Mouse (Mus musculus): ENCODE measurements around the gene Duxf3. TPM values are rescaled to one million over a fixed set of nuclear protein-coding genes. Genes with fewer than 3 reads are reported as not detected.

Gene Duxf3
- total and polyA plus RNA-seq, 3 experiments, result not detected

Other genes with a start within 250 kb of the Duxf3 start
- gene AW822073, start 7.7 kb downstream of the Duxf3 start, total RNA-seq (2012; rRNA removed), result 0.13 TPM in 1 of 2 replicates, not detected in the other
- not detected for gene AW822073, start 7.7 kb downstream of the Duxf3 start, polyA plus RNA-seq (2012; ENCODE audit: insufficient read depth in 1 of 2, insufficient read length in 2 of 2, low read depth in 1 of 2, low replicate concordance in 2 of 2, missing spikeins in 1 of 2)
- gene Gm4981, start 4.0 kb upstream of the Duxf3 start, total RNA-seq (2012; rRNA removed), result not detected in 2 replicates
- gene Gm4981, start 4.0 kb upstream of the Duxf3 start, polyA plus RNA-seq (2012; ENCODE audit: insufficient read depth in 1 of 2, insufficient read length in 2 of 2, low read depth in 1 of 2, low replicate concordance in 2 of 2, missing spikeins in 1 of 2), result not detected
- gene Gcc2, start 22.8 kb upstream of the Duxf3 start, total RNA-seq (2012; rRNA removed), result 14.4 and 16.1 TPM in 2 replicates
- gene Gcc2, start 22.8 kb upstream of the Duxf3 start, polyA plus RNA-seq (2012; ENCODE audit: insufficient read depth in 1 of 2, insufficient read length in 2 of 2, low read depth in 1 of 2, low replicate concordance in 2 of 2, missing spikeins in 1 of 2), result 10 to 100 TPM in 1 of 2 experiments, not detected in 1; 18.0 TPM
- 28.5 and 32.4 TPM in 2 replicates for gene Lims1, start 90.8 kb upstream of the Duxf3 start, total RNA-seq (2012; rRNA removed)
- gene Lims1, start 90.8 kb upstream of the Duxf3 start, polyA plus RNA-seq (2012; ENCODE audit: insufficient read depth in 1 of 2, insufficient read length in 2 of 2, low read depth in 1 of 2, low replicate concordance in 2 of 2, missing spikeins in 1 of 2), result 10 to 100 TPM in 1 of 2 experiments, not detected in 1; 24.9 TPM
- gene Ranbp2, start 214.2 kb upstream of the Duxf3 start, total RNA-seq (2012; rRNA removed), result 73.5 and 82.4 TPM in 2 replicates
- gene Ranbp2, start 214.2 kb upstream of the Duxf3 start, polyA plus RNA-seq (2012; ENCODE audit: insufficient read depth in 1 of 2, insufficient read length in 2 of 2, low read depth in 1 of 2, low replicate concordance in 2 of 2, missing spikeins in 1 of 2), result 100 to 1,000 TPM in 1 of 2 experiments, 10 to 100 TPM in 1; 52.3 to 114 TPM